Mouse (Mus musculus) layer of hippocampus, postnatal 36 days (tissue): ENCODE data around the gene Carf. TPM values are rescaled to one million over a fixed set of nuclear protein-coding genes. Genes with fewer than 3 reads are reported as not detected.

ENCODE experiments used
- DNase-seq, 2 experiments: peaks; one replicate each; pipeline ENCODE4 v3.0.0; 2022
- total RNA-seq, 2 experiments: library from RNA; stranded (reverse); gene quantifications; 2 replicates each; pipeline ENCODE4 v1.2.3; 2021

Carf gene
- total RNA-seq, 2 experiments from 2014 or later, result 27.6 to 31.3 TPM

- DNase-seq, result peak; percentile 98 to 99
These were observed 82.1 kb downstream of the Carf start, which contains the start of gene Nbeal1 for GRCm38 (mm10) chr1:60179932-60180783. Gene Nbeal1 (plus strand): TSS chr1:60180599.

- no peak for DNase-seq
These were observed 82.8 kb downstream of the Carf start for GRCm38 (mm10) chr1:60180784-60181221.

GRCm38 (mm10) chr1:60188454-60188853, 90.4 kb downstream of the Carf start:
- DNase-seq, result no peak

GRCm38 (mm10) chr1:60196813-60197212, 98.8 kb downstream of the Carf start:
- DNase-seq, result no peak

GRCm38 (mm10) chr1:60199006-60199405, 101.0 kb downstream of the Carf start:
- DNase-seq, result no peak

Other genes starting within 250 kb of the Carf start
- gene Fam117b, start 185.2 kb upstream of the Carf start, total RNA-seq, result 10 to 100 TPM; 57.4 to 58.5 TPM
- 10 to 100 TPM; 34.9 to 38.4 TPM for gene Ica1l, start 55.1 kb upstream of the Carf start, total RNA-seq
- gene Wdr12, start 398 bp downstream of the Carf start, total RNA-seq, result 10 to 100 TPM; 30.1 to 36.1 TPM
- 10 to 100 TPM; 21.6 to 24.8 TPM for gene Nbeal1, start 82.4 kb downstream of the Carf start, total RNA-seq
- gene Cyp20a1, start 245.1 kb downstream of the Carf start, total RNA-seq, result 1 to 10 TPM; 8.5 to 9.5 TPM